Comparison of ENCODE assay signal across 9 mouse cellular contexts in the genomic region with DNA sequence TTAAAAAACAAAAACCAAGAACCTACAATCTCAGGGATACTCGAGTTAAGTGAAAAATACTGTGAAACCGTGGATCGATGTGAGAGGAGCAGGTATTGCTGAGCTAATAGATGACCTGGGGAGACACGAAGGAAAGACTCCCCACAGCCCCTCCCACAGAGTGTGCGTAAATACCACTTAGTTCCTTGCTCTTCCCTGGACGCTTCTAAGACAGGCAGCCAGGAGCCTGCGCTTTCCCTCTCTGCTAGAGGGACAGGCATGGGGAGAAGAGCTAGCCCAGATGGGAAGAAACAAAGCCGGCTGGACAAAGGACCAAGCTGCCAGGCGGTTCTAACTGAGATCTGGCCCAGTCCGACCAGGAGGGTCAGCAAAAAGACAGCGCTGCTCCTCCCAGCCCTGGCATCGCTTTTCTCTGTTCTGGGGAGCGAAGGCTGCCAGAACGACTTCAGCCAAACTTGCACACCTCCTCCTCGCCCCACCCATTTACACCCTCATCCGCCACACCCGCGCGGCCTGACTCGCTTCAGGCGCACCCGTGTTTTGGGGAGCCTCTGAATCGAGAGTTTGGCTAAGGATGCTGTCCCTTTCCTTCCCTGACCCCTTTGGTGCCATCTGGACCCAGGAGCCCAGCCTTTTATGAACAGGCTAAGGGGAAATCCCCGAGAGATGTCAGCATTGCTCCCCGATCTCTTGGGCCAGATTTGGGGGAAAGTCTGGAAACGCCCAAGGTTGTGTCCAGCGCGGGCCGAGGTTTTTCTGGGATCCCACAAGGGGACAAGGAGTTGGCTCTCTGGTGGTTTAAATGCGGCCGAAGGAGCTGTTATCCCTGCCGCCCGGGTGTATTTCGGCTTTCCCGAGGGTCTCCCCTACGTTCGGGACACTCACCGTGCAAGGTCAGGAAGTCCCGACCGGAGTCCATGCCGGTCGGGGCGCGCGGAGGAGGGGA. TPM values are rescaled to one million over a fixed set of nuclear protein-coding genes. Genes with fewer than 3 reads are reported as not detected.
DNase-seq lines count a peak whose midpoint lies in the region; ATAC-seq and TF ChIP-seq lines count a peak whose summit lies in the region.
"Had no signal": no experiment of that assay in that cellular context is flagged by ENCODE, and none has a peak within 500 bp of the region (broad histone marks: within the 10 kb centered on the region; RNA-seq: fewer than 3 reads in every experiment).

No protein-coding gene starts in this region.

- 5% methylated on average over 45 of the region's 45 CpGs for WGBS in liver, embryonic 12.5 days (ENCODE audit: insufficient replicate concordance)
- 3% methylated on average over 45 of the region's 45 CpGs for WGBS in neural tube, embryonic 13.5 days

- no peaks in the 10 kb centered on the region for H3K9me3 ChIP-seq in ES-E14 (ENCODE audit: control insufficient read depth, insufficient read depth, low read depth, low read length)
- H3K9me3 ChIP-seq in liver, embryonic 12.5 days (replicated peaks) = no peaks in the 10 kb centered on the region
- H3K9me3 ChIP-seq in neural tube, embryonic 13.5 days = no peaks in the 10 kb centered on the region

- in situ Hi-C loops in ES-E14 (cut with MboI; ENCODE audit: low sequenced_read_pairs in 2 of 2, unreplicated experiment in 2 of 2) = no loop called here

- peak; percentile 53; the same call in 1 of the 2 replicates for TF ChIP-seq POLR2A in embryonic fibroblast, embryonic 13.5 days (IDR thresholded peaks at IDR 0.05; ENCODE audit: low read depth, low read length)

- no peak overlapping the region for H3K27ac ChIP-seq in ES-E14 (ENCODE audit: insufficient read depth, low read depth, low read length, poor library complexity, severe bottlenecking)
- peak overlapping the region; percentile 83 for H3K27ac ChIP-seq in embryonic fibroblast, embryonic 13.5 days (ENCODE audit: insufficient read depth, low read length)
- H3K27ac ChIP-seq in liver, embryonic 12.5 days = no peak overlapping the region
- H3K27ac ChIP-seq in neural tube, embryonic 13.5 days (replicated peaks) = peak overlapping the region; percentile 65; the same call in 1 of the 2 replicates

- peak overlapping the region; percentile 63 to 78 for H3K4me3 ChIP-seq in ES-E14 (ENCODE audit: insufficient read depth in 1 of 2, low read depth in 1 of 2, low read length in 2 of 2, poor library complexity in 1 of 2, severe bottlenecking in 1 of 2)
- peak overlapping the region; percentile 73 for H3K4me3 ChIP-seq in embryonic fibroblast, embryonic 13.5 days (ENCODE audit: insufficient read depth, low read length)
- peak overlapping the region; percentile 43 for H3K4me3 ChIP-seq in liver, embryonic 12.5 days
- peak overlapping the region; percentile 58 for H3K4me3 ChIP-seq in neural tube, embryonic 13.5 days

- TF ChIP-seq CTCF in embryonic fibroblast, embryonic 13.5 days (IDR thresholded peaks at IDR 0.05; ENCODE audit: borderline replicate concordance, insufficient read depth, low read length) = no peak

- no peaks in the 10 kb centered on the region for H3K36me3 ChIP-seq in ES-E14 (ENCODE audit: control insufficient read depth, insufficient read depth, low read length, poor library complexity, severe bottlenecking)
- no peaks in the 10 kb centered on the region for H3K36me3 ChIP-seq in liver, embryonic 12.5 days
- H3K36me3 ChIP-seq in neural tube, embryonic 13.5 days = no peaks in the 10 kb centered on the region

- peak overlapping the region; percentile 59 for H3K4me2 ChIP-seq in liver, embryonic 12.5 days
- H3K4me2 ChIP-seq in neural tube, embryonic 13.5 days = peak overlapping the region; percentile 81

- peaks cover 92% of the 10 kb centered on the region for H3K27me3 ChIP-seq in liver, embryonic 12.5 days (replicated peaks)
- H3K27me3 ChIP-seq in neural tube, embryonic 13.5 days = peaks cover 42% of the 10 kb centered on the region
- H3K27me3 ChIP-seq: Patski had no signal

- peak; percentile 49 to 57 for DNase-seq in frontal cortex, postnatal 36 days (ENCODE audit: low spot score in 2 of 2)
- DNase-seq in frontal cortex, postnatal 25 days (ENCODE audit: low spot score in 2 of 2) = no peak
- DNase-seq in ES-E14 (ENCODE audit: low read depth, low spot score) = no peak
- peak; percentile 62 to 69 for DNase-seq in heart, postnatal 36 days
- DNase-seq in ovary, postnatal 14 days (ENCODE audit: low spot score) = no peak

- no peak for ATAC-seq in liver, embryonic 12.5 days
- no peak for ATAC-seq in neural tube, embryonic 13.5 days (ENCODE audit: low read depth)

- intact Hi-C loops in heart, postnatal 36 days (cut with DNase I) = loop anchor here (10.0 kb wide), 2 partner anchors 472 to 1048 kb away; a partner anchor contains a TSS

- peak overlapping the region; percentile 37 for H3K9ac ChIP-seq in ES-E14 (ENCODE audit: insufficient read depth, low read depth, low read length, poor library complexity, severe bottlenecking)
- H3K9ac ChIP-seq in liver, embryonic 12.5 days = no peak overlapping the region
- H3K9ac ChIP-seq in neural tube, embryonic 13.5 days = peak overlapping the region; percentile 83

- H3K4me1 ChIP-seq in ES-E14 (ENCODE audit: control insufficient read depth in 2 of 2, insufficient read depth in 2 of 2, low read length in 2 of 2, poor library complexity in 1 of 2) = peaks cover 4 to 22% of the 10 kb centered on the region in 2 experiments; a peak in 3 of 4 replicates
- H3K4me1 ChIP-seq in embryonic fibroblast, embryonic 13.5 days (ENCODE audit: control insufficient read depth, insufficient read depth, low read length) = peaks cover 5% of the 10 kb centered on the region; the same call in 1 of the 2 replicates
- H3K4me1 ChIP-seq in liver, embryonic 12.5 days = peaks cover 14% of the 10 kb centered on the region
- peaks cover 65% of the 10 kb centered on the region for H3K4me1 ChIP-seq in neural tube, embryonic 13.5 days (replicated peaks)

TF ChIP-seq in ES-E14, 5 proteins besides CTCF, POLR2A, EP300 and RAD21:
- TF ChIP-seq CHD2 (IDR thresholded peaks at IDR 0.05; ENCODE audit: low read depth, low read length) (no peak), ZC3H11A (IDR thresholded peaks at IDR 0.05; ENCODE audit: borderline replicate concordance, low read depth, low read length) (no peak), ZNF384 (IDR thresholded peaks at IDR 0.05; ENCODE audit: low read depth, low read length) (no peak), MAFK (IDR thresholded peaks at IDR 0.05; ENCODE audit: insufficient read depth, low read depth, low read length) (no peak), HCFC1 (IDR thresholded peaks at IDR 0.05; ENCODE audit: borderline replicate concordance, insufficient read depth, low read length) (no peak)

RNA-seq across cellular contexts. Expression of a gene that starts 0.6 kb away (rescaled TPM):
- total RNA-seq in ES-E14 (2012; rRNA removed) = 13.1 and 15.3 TPM in 2 replicates
- 28.3 and 38.7 TPM in 2 replicates for polyA plus RNA-seq in embryonic fibroblast, embryonic 13.5 days (2011; ENCODE audit: insufficient read length, low read depth, missing spikeins)
- total RNA-seq in heart, postnatal 36 days (2021) = 10 to 100 TPM; 18.2 to 20.3 TPM
- 2.8 and 3.1 TPM in 2 replicates for polyA plus RNA-seq in liver, embryonic 12.5 days (2016; fragmentation: Nextera tagmentation; extraction: Ambion mirVana)
- polyA plus RNA-seq in neural tube, embryonic 13.5 days (2015; fragmentation: Nextera tagmentation; extraction: Ambion mirVana) = 25.0 and 25.6 TPM in 2 replicates

RNA-seq across cellular contexts. Expression of a gene that starts 9.5 kb away (rescaled TPM):
- 1.2 and 3.7 TPM in 2 replicates for total RNA-seq in ES-E14 (2012; rRNA removed)
- polyA plus RNA-seq in embryonic fibroblast, embryonic 13.5 days (2011; ENCODE audit: insufficient read length, low read depth, missing spikeins) = 0.57 and 1.8 TPM in 2 replicates
- under 1 TPM; 0.14 to 0.31 TPM for total RNA-seq in heart, postnatal 36 days (2021)
- 0.12 TPM in 2 replicates for polyA plus RNA-seq in liver, embryonic 12.5 days (2016; fragmentation: Nextera tagmentation; extraction: Ambion mirVana)
- 0.55 and 1.1 TPM in 2 replicates for polyA plus RNA-seq in neural tube, embryonic 13.5 days (2015; fragmentation: Nextera tagmentation; extraction: Ambion mirVana)

RNA-seq across cellular contexts. Expression of a gene that starts 40.2 kb away (rescaled TPM):
- 27.5 and 32.7 TPM in 2 replicates for total RNA-seq in ES-E14 (2012; rRNA removed)
- 12.5 and 16.5 TPM in 2 replicates for polyA plus RNA-seq in embryonic fibroblast, embryonic 13.5 days (2011; ENCODE audit: insufficient read length, low read depth, missing spikeins)
- total RNA-seq in heart, postnatal 36 days (2021) = under 1 TPM; 0.41 to 0.69 TPM
- polyA plus RNA-seq in liver, embryonic 12.5 days (2016; fragmentation: Nextera tagmentation; extraction: Ambion mirVana) = 12.1 and 12.7 TPM in 2 replicates
- 6.8 and 6.9 TPM in 2 replicates for polyA plus RNA-seq in neural tube, embryonic 13.5 days (2015; fragmentation: Nextera tagmentation; extraction: Ambion mirVana)

Comparison
In these comparisons a context has a peak if more than half of its experiments do, and no peak if none do; other contexts are left out.
1. DNase-seq: peak in frontal cortex, postnatal 36 days (2 of 2) and heart, postnatal 36 days (2 of 2); none in frontal cortex, postnatal 25 days (0 of 2), ES-E14 (single experiment) and ovary, postnatal 14 days (single experiment).
2. H3K27ac ChIP-seq: peak in embryonic fibroblast, embryonic 13.5 days (single experiment) and neural tube, embryonic 13.5 days (single experiment); none in ES-E14 (single experiment) and liver, embryonic 12.5 days (single experiment).
3. Peak in every context shown above with its lines, with median percentiles within 50 percentile points of each other: H3K4me3 ChIP-seq.